Mouse (Mus musculus): ENCODE data around the gene Scyl1. TPM values are rescaled to one million over a fixed set of nuclear protein-coding genes. Genes with fewer than 3 reads are reported as not detected.

Gene Scyl1
- polyA plus RNA-seq, 1 experiment, result 83.1 TPM

DNA sequence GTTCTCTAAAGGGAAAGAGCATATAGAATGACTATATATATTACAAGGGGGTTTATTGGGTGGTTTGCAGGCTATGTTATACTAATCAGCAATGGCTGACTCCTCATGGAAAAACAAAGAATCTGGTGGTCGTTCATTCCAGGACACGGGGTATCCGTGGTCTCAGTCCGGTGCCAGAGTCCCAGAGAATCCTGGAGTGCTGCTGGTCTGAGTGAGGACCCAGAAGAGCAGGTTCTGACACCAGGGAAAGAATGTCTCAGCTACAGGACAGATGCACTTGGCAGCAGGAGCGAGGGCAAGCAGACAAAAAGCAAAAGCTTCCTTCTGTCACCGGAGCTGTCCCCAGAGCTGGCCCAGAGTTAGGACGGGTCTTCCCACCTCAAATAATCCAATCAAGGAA is 17.4 kb upstream of the Scyl1 start:
- H3K27ac ChIP-seq (ENCODE audit: insufficient read depth, low read length), result no peak overlapping the region
- H3K4me1 ChIP-seq (ENCODE audit: control insufficient read depth, insufficient read depth, low read length), result peaks cover 5% of the 10 kb centered on the region; the same call in 1 of the 2 replicates
- H3K4me3 ChIP-seq (ENCODE audit: insufficient read depth, low read length), result no peak overlapping the region
- TF ChIP-seq CTCF (IDR thresholded peaks at IDR 0.05; ENCODE audit: borderline replicate concordance, insufficient read depth, low read length), result no peak

- TF ChIP-seq CTCF (IDR thresholded peaks at IDR 0.05; ENCODE audit: borderline replicate concordance, insufficient read depth, low read length) (no peak), POLR2A (IDR thresholded peaks at IDR 0.05; ENCODE audit: low read depth, low read length) (no peak)
- Histone ChIP-seq H3K4me1 (ENCODE audit: control insufficient read depth, insufficient read depth, low read length) (peaks cover 5% of the 10 kb centered on the region; the same call in 1 of the 2 replicates), H3K27ac (ENCODE audit: insufficient read depth, low read length) (peak overlapping the region; percentile 72), H3K4me3 (ENCODE audit: insufficient read depth, low read length) (no peak overlapping the region)
These were observed 16.7 kb upstream of the Scyl1 start for GRCm38 (mm10) chr19:5787920-5788319.

GRCm38 (mm10) chr19:5787128-5787635 is 16.0 kb upstream of the Scyl1 start:
- Histone ChIP-seq H3K4me1 (ENCODE audit: control insufficient read depth, insufficient read depth, low read length) (peaks cover 5% of the 10 kb centered on the region; the same call in 1 of the 2 replicates), H3K4me3 (ENCODE audit: insufficient read depth, low read length) (no peak overlapping the region), H3K27ac (ENCODE audit: insufficient read depth, low read length) (peak overlapping the region; percentile 72)
- TF ChIP-seq POLR2A (IDR thresholded peaks at IDR 0.05; ENCODE audit: low read depth, low read length), result no peak
- TF ChIP-seq CTCF (IDR thresholded peaks at IDR 0.05; ENCODE audit: borderline replicate concordance, insufficient read depth, low read length), result peak; percentile 63; the same call in 1 of the 2 replicates

- H3K27ac ChIP-seq (ENCODE audit: insufficient read depth, low read length), result peak overlapping the region; percentile 48; the same call in 1 of the 2 replicates
- peak; percentile 83; the same call in 1 of the 2 replicates for TF ChIP-seq CTCF (IDR thresholded peaks at IDR 0.05; ENCODE audit: borderline replicate concordance, insufficient read depth, low read length)
- no peak for TF ChIP-seq POLR2A (IDR thresholded peaks at IDR 0.05; ENCODE audit: low read depth, low read length)
- no peak overlapping the region for H3K4me3 ChIP-seq (ENCODE audit: insufficient read depth, low read length)
- peaks cover 5% of the 10 kb centered on the region; the same call in 1 of the 2 replicates for H3K4me1 ChIP-seq (ENCODE audit: control insufficient read depth, insufficient read depth, low read length)
These were observed 15.4 kb upstream of the Scyl1 start for GRCm38 (mm10) chr19:5786441-5787114.

- Histone ChIP-seq H3K4me3 (ENCODE audit: insufficient read depth, low read length) (no peak overlapping the region), H3K27ac (ENCODE audit: insufficient read depth, low read length) (no peak overlapping the region), H3K4me1 (ENCODE audit: control insufficient read depth, insufficient read depth, low read length) (peaks cover 5% of the 10 kb centered on the region; the same call in 1 of the 2 replicates)
- TF ChIP-seq POLR2A (IDR thresholded peaks at IDR 0.05; ENCODE audit: low read depth, low read length) (no peak), CTCF (IDR thresholded peaks at IDR 0.05; ENCODE audit: borderline replicate concordance, insufficient read depth, low read length) (no peak)
These were observed 13.8 kb upstream of the Scyl1 start for GRCm38 (mm10) chr19:5784958-5785577.

- Histone ChIP-seq H3K4me3 (ENCODE audit: insufficient read depth, low read length) (no peak overlapping the region), H3K27ac (ENCODE audit: insufficient read depth, low read length) (no peak overlapping the region), H3K4me1 (ENCODE audit: control insufficient read depth, insufficient read depth, low read length) (no peaks in the 10 kb centered on the region)
- TF ChIP-seq POLR2A (IDR thresholded peaks at IDR 0.05; ENCODE audit: low read depth, low read length), result no peak
- no peak for TF ChIP-seq CTCF (IDR thresholded peaks at IDR 0.05; ENCODE audit: borderline replicate concordance, insufficient read depth, low read length)
These were observed 10.9 kb upstream of the Scyl1 start for GRCm38 (mm10) chr19:5782121-5782520.

DNA sequence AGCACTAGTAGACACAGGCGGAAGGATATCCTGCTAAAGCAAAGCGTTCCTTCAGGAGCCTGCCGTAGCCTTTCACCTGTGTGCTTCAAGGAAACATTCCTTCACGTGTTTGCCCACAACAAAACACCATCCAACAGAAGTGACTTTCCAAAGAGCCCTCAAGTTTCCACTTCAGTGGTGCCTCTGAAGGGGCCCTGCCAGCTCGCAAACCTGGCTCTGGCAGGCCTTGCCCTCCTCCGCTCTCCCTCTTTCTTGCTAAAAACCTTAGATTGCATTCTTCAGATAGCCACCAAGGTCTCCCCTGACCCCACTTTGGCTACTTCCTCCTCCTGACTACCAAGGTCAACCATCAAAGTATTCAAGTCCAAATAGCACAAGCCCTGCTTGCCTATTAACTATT is 10.3 kb upstream of the Scyl1 start:
- Histone ChIP-seq H3K4me1 (ENCODE audit: control insufficient read depth, insufficient read depth, low read length) (no peaks in the 10 kb centered on the region), H3K4me3 (ENCODE audit: insufficient read depth, low read length) (no peak overlapping the region), H3K27ac (ENCODE audit: insufficient read depth, low read length) (no peak overlapping the region)
- no peak for TF ChIP-seq POLR2A (IDR thresholded peaks at IDR 0.05; ENCODE audit: low read depth, low read length)
- TF ChIP-seq CTCF (IDR thresholded peaks at IDR 0.05; ENCODE audit: borderline replicate concordance, insufficient read depth, low read length), result no peak

- no peaks in the 10 kb centered on the region for H3K4me1 ChIP-seq (ENCODE audit: control insufficient read depth, insufficient read depth, low read length)
- TF ChIP-seq POLR2A (IDR thresholded peaks at IDR 0.05; ENCODE audit: low read depth, low read length), result no peak
- 0 out of 2 replicates have a peak, but pooled peaks have one; percentile 10 for TF ChIP-seq CTCF (IDR thresholded peaks at IDR 0.05; ENCODE audit: borderline replicate concordance, insufficient read depth, low read length)
- no peak overlapping the region for H3K4me3 ChIP-seq (ENCODE audit: insufficient read depth, low read length)
- no peak overlapping the region for H3K27ac ChIP-seq (ENCODE audit: insufficient read depth, low read length)
These were observed 9.0 kb upstream of the Scyl1 start for GRCm38 (mm10) chr19:5780203-5780602.

GRCm38 (mm10) chr19:5778312-5778711 is 7.1 kb upstream of the Scyl1 start:
- TF ChIP-seq CTCF (IDR thresholded peaks at IDR 0.05; ENCODE audit: borderline replicate concordance, insufficient read depth, low read length), result no peak
- TF ChIP-seq POLR2A (IDR thresholded peaks at IDR 0.05; ENCODE audit: low read depth, low read length), result no peak
- Histone ChIP-seq H3K4me1 (ENCODE audit: control insufficient read depth, insufficient read depth, low read length) (no peaks in the 10 kb centered on the region), H3K4me3 (ENCODE audit: insufficient read depth, low read length) (no peak overlapping the region), H3K27ac (ENCODE audit: insufficient read depth, low read length) (no peak overlapping the region)
